Mouse (Mus musculus) olfactory bulb, adult 2 months (tissue): ENCODE measurements at regions not wholly inside any gene's neighbourhood (a gene's known extent, or its start where the extent isn't known, plus 50 kb on each side); places are given as distances from the start of the nearest gene placed in this dataset.

Experiments used
- H3K27ac ChIP-seq: fragments of 200-500 bp; 2 replicates; pipeline ENCODE4 v1.5.1; 2012; ENCODE audit warnings: low read depth, low read length; ENCODE audit not compliant: insufficient read depth
- H3K4me1 ChIP-seq: fragments of 200-500 bp; 2 replicates; pipeline ENCODE4 v1.6.1; 2012; ENCODE audit warnings: low read length; ENCODE audit not compliant: control insufficient read depth, insufficient read depth
- H3K4me3 ChIP-seq: fragments of 200-500 bp; 2 replicates; pipeline ENCODE4 v1.5.1; 2012; ENCODE audit warnings: mild to moderate bottlenecking, low read depth, low read length, moderate library complexity; ENCODE audit not compliant: insufficient read depth
- CTCF ChIP-seq: fragments of 200-500 bp; IDR thresholded peaks from 2 replicates; pipeline ENCODE4 v1.5.1; 2012; ENCODE audit warnings: low read depth, mild to moderate bottlenecking, low read length, moderate library complexity; ENCODE audit not compliant: insufficient read depth
- POLR2A ChIP-seq: fragments of 200-500 bp; IDR thresholded peaks from 2 replicates; pipeline ENCODE4 v1.6.1; 2012; ENCODE audit warnings: mild to moderate bottlenecking, low read depth, low read length, moderate library complexity; ENCODE audit not compliant: insufficient read depth
- WGBS: fragments of 180-500 bp; shearing (Covaris S2); methylation state at CpG from one replicate; pipeline ENCODE4 v1.1.7; 2018; 5-methylcytosine and 5-hydroxymethylcytosine counted together

DNA sequence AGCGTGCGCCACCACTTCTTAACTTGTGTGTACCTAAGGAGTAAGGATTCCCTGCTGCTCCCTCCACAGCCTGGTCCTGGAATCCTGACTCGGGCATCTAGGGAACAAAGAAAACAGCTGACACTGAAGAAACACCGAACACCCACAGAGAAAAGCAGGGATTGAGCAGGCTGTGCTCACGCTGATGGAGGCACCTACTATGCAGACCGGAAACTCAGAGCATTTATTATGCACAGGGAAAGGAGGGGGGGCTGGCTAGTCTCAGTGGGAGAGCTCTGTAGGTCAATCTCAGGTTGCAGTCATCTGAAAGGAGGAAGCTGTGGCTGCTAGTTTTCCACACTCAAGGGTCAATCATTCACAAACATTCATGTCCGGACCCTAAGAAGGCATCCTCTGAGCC is 300.7 kb upstream of the G2e3 start:
- 75% methylated on average over 7 of the region's 7 CpGs for WGBS
- H3K27ac ChIP-seq, result no peak overlapping the region
- H3K4me1 ChIP-seq, result peaks cover 3% of the 10 kb centered on the region
- no peak overlapping the region for H3K4me3 ChIP-seq
- no peak for TF ChIP-seq CTCF

DNA sequence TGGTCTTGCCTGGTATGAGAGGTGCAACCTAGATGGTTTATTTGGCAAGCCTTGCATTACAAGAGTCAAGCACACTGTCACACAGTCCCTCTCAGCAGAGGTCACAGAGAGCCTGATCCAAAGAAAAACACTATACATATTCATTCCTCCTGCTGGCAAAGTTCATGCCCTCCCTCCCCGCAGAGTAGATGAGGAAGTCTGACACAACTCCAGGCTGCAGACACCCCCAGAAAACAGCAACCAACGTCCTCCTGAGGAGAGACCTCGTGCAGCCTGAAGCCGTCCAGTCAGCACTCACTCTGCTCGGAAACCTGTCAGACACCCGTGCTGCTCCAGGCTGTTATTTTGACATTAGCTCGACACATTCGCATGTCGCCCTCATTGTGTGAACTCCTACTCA is 302.4 kb upstream of the G2e3 start:
- Histone ChIP-seq H3K27ac (no peak overlapping the region), H3K4me3 (no peak overlapping the region), H3K4me1 (peaks cover 3% of the 10 kb centered on the region)
- WGBS, result 35% methylated on average over 9 of the region's 9 CpGs
- no peak for TF ChIP-seq POLR2A
- no peak for TF ChIP-seq CTCF

DNA sequence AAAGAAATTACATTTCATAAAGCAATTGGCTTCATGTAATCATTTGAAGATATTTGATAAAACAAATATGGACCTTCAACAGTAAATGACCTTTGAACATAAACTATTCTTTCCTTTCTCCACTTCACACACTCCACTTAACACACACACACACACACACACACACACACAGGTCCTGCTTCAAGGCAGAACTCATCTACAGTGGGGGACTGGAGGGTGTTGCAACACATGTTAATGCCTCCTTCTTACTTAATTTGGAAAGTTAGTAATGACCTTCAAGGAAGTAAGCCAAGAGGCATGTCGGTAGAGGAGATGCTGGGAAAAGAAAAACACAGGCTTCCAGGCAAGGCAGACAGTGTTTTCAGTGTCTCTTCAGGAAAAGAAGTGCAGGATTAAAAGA is 302.8 kb upstream of the G2e3 start:
- no peak overlapping the region for H3K27ac ChIP-seq
- TF ChIP-seq POLR2A, result no peak
- no peak for TF ChIP-seq CTCF
- WGBS, result 11% methylated on average over 1 of the region's 1 CpGs
- peaks cover 3% of the 10 kb centered on the region for H3K4me1 ChIP-seq
- H3K4me3 ChIP-seq, result no peak overlapping the region

DNA sequence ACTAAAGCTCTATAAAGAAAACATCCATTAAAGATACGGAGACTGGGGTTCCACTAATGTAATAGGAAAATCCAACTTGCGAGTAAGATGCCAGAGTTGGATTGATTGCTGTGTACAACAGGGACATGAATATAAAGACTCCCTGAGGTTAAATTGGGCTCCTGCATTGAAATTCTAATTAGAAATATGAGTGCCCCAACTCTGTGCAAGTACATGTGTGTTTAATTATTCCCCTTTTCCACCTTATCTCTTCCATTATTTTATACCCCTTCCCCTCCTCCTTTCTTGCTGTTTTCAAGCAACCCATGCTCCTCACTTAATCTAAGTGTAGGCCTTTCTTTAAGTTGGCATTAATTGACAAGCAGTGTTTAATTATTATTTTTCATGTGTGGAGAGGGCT is 315.7 kb upstream of the G2e3 start:
- 79% methylated on average over 2 of the region's 2 CpGs for WGBS
- H3K4me3 ChIP-seq, result no peak overlapping the region
- H3K27ac ChIP-seq, result no peak overlapping the region
- TF ChIP-seq POLR2A (no peak), CTCF (no peak)
- H3K4me1 ChIP-seq, result 0 out of 2 replicates have a peak, but pooled peaks cover 4% of the 10 kb centered on the region

DNA sequence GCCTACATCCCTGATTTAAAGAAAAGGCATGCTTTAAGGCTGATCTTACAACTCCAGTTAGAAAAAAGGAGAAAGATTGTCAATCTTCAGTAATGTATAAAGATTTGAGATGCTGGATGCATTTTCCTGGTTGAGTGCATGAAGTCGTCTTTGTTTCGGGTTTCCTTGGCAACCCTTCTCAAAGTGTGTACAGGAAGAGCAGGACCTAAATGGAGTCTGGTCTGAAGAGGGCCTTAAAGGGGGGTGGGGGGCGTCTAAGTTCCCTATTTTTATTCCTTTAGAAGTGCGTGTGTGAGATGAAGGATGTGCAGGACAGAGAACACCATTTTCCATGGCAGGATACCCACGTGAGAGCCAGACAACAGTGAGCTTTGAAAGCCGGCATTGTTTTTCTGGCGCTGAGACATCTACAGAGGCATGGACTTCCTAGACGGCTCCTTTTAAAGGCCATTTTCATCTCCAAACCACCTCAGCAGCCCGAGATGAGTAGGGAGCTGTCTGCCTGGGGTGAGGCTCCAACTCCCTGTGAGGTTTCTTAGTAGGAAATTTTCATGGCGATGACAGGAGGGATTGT is 319.2 kb upstream of the G2e3 start:
- Histone ChIP-seq H3K4me3 (no peak overlapping the region), H3K4me1 (0 out of 2 replicates have a peak, but pooled peaks cover 4% of the 10 kb centered on the region), H3K27ac (no peak overlapping the region)
- 31% methylated on average over 10 of the region's 10 CpGs for WGBS
- TF ChIP-seq POLR2A (no peak), CTCF (no peak)

DNA sequence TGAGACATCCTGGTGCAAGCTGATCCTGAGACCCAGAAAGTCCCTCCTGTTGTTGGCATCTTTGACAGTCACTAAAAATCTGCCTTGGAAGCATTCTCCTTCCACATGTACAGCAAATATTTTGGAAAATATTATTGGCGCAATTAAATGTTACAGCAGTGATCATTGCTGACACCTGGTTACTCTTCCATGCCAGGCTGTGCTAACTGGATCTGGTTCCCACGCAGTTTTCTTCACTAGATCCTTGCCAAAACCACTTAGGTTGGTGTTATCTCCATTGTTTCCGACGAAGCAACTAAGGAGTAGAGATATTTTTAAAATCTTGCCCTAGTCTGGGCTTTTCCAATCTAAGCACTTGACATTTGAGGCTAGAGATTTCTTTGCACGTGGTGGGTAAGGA is 321.8 kb upstream of the G2e3 start:
- no peak for TF ChIP-seq POLR2A
- no peak for TF ChIP-seq CTCF
- H3K4me1 ChIP-seq, result 0 out of 2 replicates have a peak, but pooled peaks cover 4% of the 10 kb centered on the region
- H3K27ac ChIP-seq, result no peak overlapping the region
- no peak overlapping the region for H3K4me3 ChIP-seq
- 64% methylated on average over 5 of the region's 5 CpGs for WGBS

DNA sequence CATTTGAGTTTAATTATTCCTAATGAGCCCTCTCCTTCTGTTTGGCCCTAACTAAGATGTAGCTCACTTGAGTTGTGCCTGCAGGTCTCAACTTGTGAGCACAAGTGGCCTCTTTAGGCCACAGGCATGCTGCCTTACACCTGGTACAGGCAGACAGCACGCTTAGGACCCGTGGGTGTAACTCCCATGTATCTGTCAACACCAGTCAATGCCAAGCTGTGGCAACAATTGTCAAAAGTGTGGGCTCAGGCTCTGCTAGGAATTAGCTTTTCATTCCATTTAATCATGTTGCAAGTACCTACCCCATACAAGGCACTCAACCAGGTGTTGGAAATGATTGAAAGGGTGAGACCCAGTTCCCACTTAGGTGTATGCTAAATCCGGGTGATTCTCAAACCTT is 322.3 kb upstream of the G2e3 start:
- 82% methylated on average over 3 of the region's 3 CpGs for WGBS
- Histone ChIP-seq H3K4me3 (no peak overlapping the region), H3K4me1 (0 out of 2 replicates have a peak, but pooled peaks cover 4% of the 10 kb centered on the region), H3K27ac (no peak overlapping the region)
- TF ChIP-seq CTCF (no peak), POLR2A (no peak)

DNA sequence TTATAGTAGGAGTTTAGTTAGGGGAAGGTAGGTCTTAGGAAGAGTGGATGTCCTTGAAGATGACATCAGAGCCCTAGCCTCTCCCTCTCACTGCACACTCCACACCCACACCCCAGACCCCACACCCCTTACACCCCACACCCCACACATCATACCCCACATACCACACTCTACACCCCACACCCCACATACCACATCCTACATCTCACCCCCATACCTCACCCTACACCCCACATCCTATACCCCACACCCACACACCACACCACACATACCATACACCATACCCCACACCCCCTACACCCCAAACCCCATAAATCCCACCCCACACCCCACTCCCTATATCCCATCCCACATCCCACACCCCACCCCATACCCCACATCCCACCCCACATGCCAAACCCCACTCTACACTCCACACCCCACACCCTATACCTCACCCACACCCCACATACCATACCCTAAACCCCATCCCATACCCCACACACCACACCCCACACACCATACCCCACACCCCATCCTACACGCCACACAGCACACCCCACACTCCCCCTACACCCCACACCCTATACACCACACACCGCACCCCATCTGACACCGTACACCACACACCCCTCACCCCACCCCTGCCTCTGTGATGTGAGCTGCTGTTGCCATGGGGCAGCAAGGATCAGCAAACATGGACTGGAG is 323.7 kb upstream of the G2e3 start:
- Histone ChIP-seq H3K27ac (no peak overlapping the region), H3K4me1 (0 out of 2 replicates have a peak, but pooled peaks cover 4% of the 10 kb centered on the region), H3K4me3 (no peak overlapping the region)
- TF ChIP-seq CTCF, result no peak
- no peak for TF ChIP-seq POLR2A
- 92% methylated on average over 3 of the region's 3 CpGs for WGBS

DNA sequence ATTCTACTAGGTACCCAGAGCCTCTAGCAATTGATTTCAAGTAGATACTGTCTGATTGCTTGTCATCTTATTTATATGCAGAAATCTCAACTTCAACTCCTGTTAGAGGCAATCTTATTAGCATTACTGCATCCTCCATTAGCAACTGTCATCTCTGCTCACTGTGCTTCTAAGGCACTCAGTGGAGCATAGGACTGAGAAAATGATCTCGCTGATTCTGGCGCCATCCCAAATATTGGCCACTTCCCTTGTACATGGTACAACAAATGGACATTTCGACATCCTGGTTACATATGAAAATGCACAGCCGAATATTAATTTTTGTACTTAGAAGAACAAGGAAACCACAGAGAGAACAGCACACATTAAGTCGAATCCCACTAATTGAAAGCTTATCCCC is 329.7 kb upstream of the G2e3 start:
- 83% methylated on average over 5 of the region's 5 CpGs for WGBS
- H3K27ac ChIP-seq, result no peak overlapping the region
- no peak overlapping the region for H3K4me3 ChIP-seq
- no peak for TF ChIP-seq POLR2A
- TF ChIP-seq CTCF, result no peak
- no peaks in the 10 kb centered on the region for H3K4me1 ChIP-seq

DNA sequence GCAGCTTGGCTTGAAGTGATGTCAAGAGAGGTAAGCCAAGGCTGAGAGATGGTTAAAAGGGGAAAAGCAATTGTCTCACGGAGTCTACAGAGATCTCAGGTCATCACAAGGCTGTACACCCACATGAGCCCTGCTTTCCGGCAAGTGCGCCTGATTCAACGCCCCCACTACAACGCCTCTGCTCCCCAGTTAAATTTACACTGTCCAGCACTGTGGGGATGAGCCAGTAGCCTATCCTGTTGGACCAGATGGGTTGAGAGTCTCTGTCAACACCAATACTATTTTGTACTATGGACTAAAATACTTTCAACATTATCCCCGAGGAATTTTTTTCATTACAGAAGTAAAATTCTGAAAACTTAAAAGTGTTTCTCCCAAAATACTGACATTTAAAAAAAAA is 331.8 kb upstream of the G2e3 start:
- Histone ChIP-seq H3K27ac (no peak overlapping the region), H3K4me3 (no peak overlapping the region), H3K4me1 (no peaks in the 10 kb centered on the region)
- WGBS, result 88% methylated on average over 6 of the region's 6 CpGs
- no peak for TF ChIP-seq POLR2A
- TF ChIP-seq CTCF, result no peak
